Mouse (Mus musculus): ENCODE data around the gene Nepn.

GRCm38 (mm10) chr10:52405160-52405559, 16.4 kb downstream of the Nepn start:
- TF ChIP-seq CHD2 (IDR thresholded peaks at IDR 0.05; ENCODE audit: low read depth, low read length) (no peak), ZNF384 (IDR thresholded peaks at IDR 0.05; ENCODE audit: low read depth, low read length) (no peak)
